24 mouse cellular contexts compared by ENCODE assay signal in the genomic region with DNA sequence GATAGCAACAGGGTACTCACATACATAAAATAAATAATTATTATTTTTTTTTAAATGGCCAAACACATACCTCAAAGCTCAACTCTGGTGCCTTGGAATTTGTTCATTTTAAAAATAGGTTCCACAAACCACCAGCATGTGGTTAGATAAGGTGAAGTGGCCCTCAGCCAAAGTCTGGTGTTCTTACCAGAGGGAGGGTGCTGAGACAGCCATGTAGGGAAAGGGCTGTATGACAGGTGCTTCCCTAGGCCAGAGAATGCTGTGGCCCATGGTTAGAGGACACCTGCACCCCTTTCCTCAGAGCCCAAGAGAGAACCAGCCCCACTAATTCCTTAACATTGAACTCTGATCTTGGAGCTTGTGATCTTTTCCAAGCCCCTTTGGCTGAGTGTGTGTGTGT. TPM values are rescaled to one million over a fixed set of nuclear protein-coding genes. Genes with fewer than 3 reads are reported as not detected.
"Had no signal": no experiment of that assay in that cellular context is flagged by ENCODE, and none has a peak within 500 bp of the region (broad histone marks: within the 10 kb centered on the region; RNA-seq: fewer than 3 reads in every experiment).

No protein-coding gene starts in this region.

- H3K9me3 ChIP-seq: midbrain, embryonic 10.5 days; midbrain, embryonic 12.5 days; neural tube, embryonic 13.5 days; neural tube, embryonic 15.5 days had no signal

- H3K27me3 ChIP-seq: midbrain, embryonic 12.5 days; neural tube, embryonic 13.5 days; neural tube, embryonic 15.5 days had no signal

- DNase-seq: lung, adult 18-20 months; lung, embryonic 14.5 days; lung, postnatal 10 days; lung, postnatal 4 days; midbrain, embryonic 14.5 days; retina, postnatal 1 day; right cerebral cortex, adult 18-20 months; right cerebral cortex, postnatal 25 days; right cerebral cortex, postnatal 4 days; spleen, adult 18-20 months; thymus, adult 18-20 months; thymus, postnatal 14 days; thymus, postnatal 36 days had no signal

- H3K4me1 ChIP-seq: midbrain, embryonic 12.5 days; neural tube, embryonic 13.5 days had no signal

- ATAC-seq: midbrain, embryonic 16.5 days had no signal

- H3K9ac ChIP-seq: lung, embryonic 14.5 days; midbrain, embryonic 12.5 days; neural tube, embryonic 13.5 days; neural tube, embryonic 15.5 days had no signal

- H3K4me3 ChIP-seq: midbrain, embryonic 10.5 days; midbrain, embryonic 12.5 days; myocyte; neural tube, embryonic 13.5 days; neural tube, embryonic 15.5 days had no signal

- H3K27ac ChIP-seq: midbrain, embryonic 10.5 days; midbrain, embryonic 12.5 days; neural tube, embryonic 13.5 days; neural tube, embryonic 15.5 days had no signal

RNA-seq across cellular contexts. Expression of gene Birc7, which starts 11.4 kb away (rescaled TPM):
- polyA plus RNA-seq: liver, embryonic 16.5 days; lung, embryonic 16.5 days; midbrain, embryonic 16.5 days; myocyte; neural tube, embryonic 15.5 days; small intestine, adult 2 months; stomach, embryonic 14.5 days; stomach, embryonic 16.5 days had no signal

RNA-seq across cellular contexts. Expression of gene Nkain4, which starts 14.3 kb away (rescaled TPM):
- polyA plus RNA-seq: myocyte had no signal
